Comparison of ENCODE assay signal across 8 mouse cellular contexts in genomic region chr1:164151387-164152088, GRCm38 (mm10). TPM values are rescaled to one million over a fixed set of nuclear protein-coding genes. Genes with fewer than 3 reads are reported as not detected.
DNase-seq lines count a peak whose midpoint lies in the region; ATAC-seq lines count a peak whose summit lies in the region.

Gene F5 (plus strand): TSS chr1:164151838.

- ATAC-seq in heart, embryonic 15.5 days (replicated peaks; ENCODE audit: insufficient number of reproducible peaks, insufficient read depth, low FRiP score, low read depth), result no peak
- ATAC-seq in common myeloid progenitor, adult 5-6 weeks (replicated peaks; ENCODE audit: low read depth, poor library complexity, severe bottlenecking), result peak; percentile 43
- ATAC-seq in kidney, embryonic 16.5 days (ENCODE audit: low FRiP score, low TSS enrichment), result peak; percentile 81

- WGBS in heart, embryonic 15.5 days, result 8% methylated on average over 16 of the region's 16 CpGs
- WGBS in kidney, embryonic 16.5 days, result 17% methylated on average over 16 of the region's 16 CpGs

- no peak for DNase-seq in heart, postnatal 10 days
- peak; percentile 15 for DNase-seq in neural tube, embryonic 10.5 days (ENCODE audit: extremely low spot score, low spot score)
- DNase-seq in spleen, postnatal 10 days (ENCODE audit: low spot score in 2 of 2), result no peak
- no peak for DNase-seq in cerebellum, postnatal 4 days (ENCODE audit: low spot score in 2 of 2)
- DNase-seq in adipocyte (ENCODE audit: low spot score), result no peak

- no peaks in the 10 kb centered on the region for H3K9me3 ChIP-seq in heart, embryonic 15.5 days (replicated peaks)
- H3K9me3 ChIP-seq in kidney, embryonic 16.5 days (ENCODE audit: low read length), result no peaks in the 10 kb centered on the region

- no peak within 1 kb of the TSS for H3K27ac ChIP-seq in heart, embryonic 15.5 days
- no peak within 1 kb of the TSS for H3K27ac ChIP-seq in kidney, embryonic 16.5 days (ENCODE audit: low read length)

- no peak within 1 kb of the TSS for H3K9ac ChIP-seq in heart, embryonic 15.5 days
- no peak within 1 kb of the TSS; the same call in 1 of the 2 replicates for H3K9ac ChIP-seq in kidney, embryonic 16.5 days (replicated peaks; ENCODE audit: low read length)

- intact Hi-C loops in heart, postnatal 10 days (cut with DNase I), result no loop called here

- peak within 1 kb of the TSS; percentile 53 for H3K4me2 ChIP-seq in heart, embryonic 15.5 days
- peak within 1 kb of the TSS; percentile 33 for H3K4me2 ChIP-seq in kidney, embryonic 16.5 days (replicated peaks; ENCODE audit: low read depth, low read length)

- H3K4me3 ChIP-seq in heart, embryonic 15.5 days, result no peak within 1 kb of the TSS
- H3K4me3 ChIP-seq in kidney, embryonic 16.5 days (ENCODE audit: low read length), result peak within 1 kb of the TSS; percentile 7; the same call in 1 of the 2 replicates

- H3K4me1 ChIP-seq in heart, embryonic 15.5 days (replicated peaks), result peaks cover 5% of the 10 kb centered on the region
- H3K4me1 ChIP-seq in kidney, embryonic 16.5 days (ENCODE audit: insufficient read depth, low read length), result peaks cover 3% of the 10 kb centered on the region; the same call in 1 of the 2 replicates

- no peaks in the 10 kb centered on the region for H3K36me3 ChIP-seq in heart, embryonic 15.5 days
- H3K36me3 ChIP-seq in kidney, embryonic 16.5 days (ENCODE audit: insufficient read depth, low read length), result no peaks in the 10 kb centered on the region

- H3K27me3 ChIP-seq in heart, embryonic 15.5 days, result 0 out of 2 replicates have a peak, but pooled peaks cover 3% of the 10 kb centered on the region
- H3K27me3 ChIP-seq in kidney, embryonic 16.5 days (ENCODE audit: insufficient read depth, low read length), result no peaks in the 10 kb centered on the region; the same call in 1 of the 2 replicates

RNA-seq across cellular contexts. Expression of gene F5, which starts in this region (rescaled TPM):
- polyA plus RNA-seq in heart, embryonic 15.5 days (2015; fragmentation: Nextera tagmentation; extraction: Ambion mirVana), result 0.31 and 0.34 TPM in 2 replicates
- 1 to 10 TPM in 1 of 2 experiments, under 1 TPM in 1; 0.60 to 1.1 TPM for total RNA-seq in heart, postnatal 10 days (2021)
- 1.6 and 2.1 TPM in 2 replicates for total RNA-seq in common myeloid progenitor, adult 5-6 weeks (2017)
- 0.26 and 0.30 TPM in 2 replicates for polyA plus RNA-seq in kidney, embryonic 16.5 days (2015; fragmentation: Nextera tagmentation; extraction: Ambion mirVana)

Comparison
In these comparisons a context has a peak if more than half of its experiments do, and no peak if none do; other contexts are left out.
1. Peak in ATAC-seq, H3K4me3 ChIP-seq and H3K4me2 ChIP-seq in kidney, embryonic 16.5 days; RNA of the gene not detected or under 1 TPM.